Mouse (Mus musculus): Measurements from ENCODE around the gene Zfp334. TPM values are rescaled to one million over a fixed set of nuclear protein-coding genes. Genes with fewer than 3 reads are reported as not detected.

Zfp334 gene
- polyA plus RNA-seq (2017; shearing (Covaris generic)), result not detected

DNA sequence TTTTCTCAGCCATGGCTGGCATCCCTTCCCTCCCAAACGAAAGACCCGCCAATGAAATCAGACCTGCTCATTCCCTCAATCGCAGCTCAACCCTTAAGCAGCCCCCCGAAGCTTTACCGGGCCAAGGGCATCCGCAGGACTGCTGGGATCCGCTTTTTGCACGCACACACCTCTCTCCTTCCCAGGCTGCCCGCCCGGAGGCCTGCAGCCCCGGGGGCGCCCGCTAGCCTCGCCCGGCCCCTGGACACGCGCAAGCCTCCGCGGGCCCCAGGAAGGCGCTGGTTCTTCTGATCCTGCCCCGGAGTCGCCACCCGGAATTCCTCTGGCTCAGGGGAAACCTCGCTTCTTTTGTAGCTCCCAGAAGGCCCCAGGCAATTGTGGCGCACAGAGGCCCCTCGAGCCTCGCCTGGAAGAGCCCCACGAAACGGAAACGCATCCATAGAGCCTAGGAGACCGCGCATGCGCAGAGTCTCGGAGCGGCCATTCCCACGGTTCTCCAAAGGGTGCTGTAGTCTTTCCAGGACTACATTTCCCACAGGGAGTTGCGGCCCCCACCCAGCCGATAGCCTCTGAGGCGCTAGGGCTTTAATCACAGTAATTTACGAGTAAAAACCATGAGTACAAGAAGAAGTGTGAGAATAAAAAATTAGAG is at the start of gene Zfp334:
Gene Zfp334, minus strand, starts transcription at position 416 of the 652 bp plus-strand sequence.

DNA sequence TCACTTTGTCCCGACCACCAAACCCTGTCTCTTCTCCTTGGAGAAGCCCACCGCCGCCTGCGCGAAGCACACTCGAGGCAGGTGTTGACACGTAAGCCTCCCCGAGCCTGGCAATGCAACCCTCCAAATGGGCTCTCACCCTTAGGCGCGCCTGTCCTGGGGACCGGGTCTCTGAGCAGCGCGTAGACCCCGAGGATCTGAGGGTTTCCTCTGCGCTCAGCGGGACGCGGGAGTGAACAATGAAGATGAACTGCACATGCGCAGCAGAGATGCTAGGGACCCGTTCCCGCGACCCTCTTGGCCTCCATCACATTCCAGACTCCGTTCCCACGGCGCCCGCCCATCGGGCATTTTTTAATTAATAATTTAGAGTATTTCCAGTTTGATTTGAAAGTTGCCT is 19.6 kb downstream of the Zfp334 start, which contains the start of gene Zfp663:
Gene Zfp663, minus strand, starts transcription at position 234 of the 400 bp plus-strand sequence.

DNA sequence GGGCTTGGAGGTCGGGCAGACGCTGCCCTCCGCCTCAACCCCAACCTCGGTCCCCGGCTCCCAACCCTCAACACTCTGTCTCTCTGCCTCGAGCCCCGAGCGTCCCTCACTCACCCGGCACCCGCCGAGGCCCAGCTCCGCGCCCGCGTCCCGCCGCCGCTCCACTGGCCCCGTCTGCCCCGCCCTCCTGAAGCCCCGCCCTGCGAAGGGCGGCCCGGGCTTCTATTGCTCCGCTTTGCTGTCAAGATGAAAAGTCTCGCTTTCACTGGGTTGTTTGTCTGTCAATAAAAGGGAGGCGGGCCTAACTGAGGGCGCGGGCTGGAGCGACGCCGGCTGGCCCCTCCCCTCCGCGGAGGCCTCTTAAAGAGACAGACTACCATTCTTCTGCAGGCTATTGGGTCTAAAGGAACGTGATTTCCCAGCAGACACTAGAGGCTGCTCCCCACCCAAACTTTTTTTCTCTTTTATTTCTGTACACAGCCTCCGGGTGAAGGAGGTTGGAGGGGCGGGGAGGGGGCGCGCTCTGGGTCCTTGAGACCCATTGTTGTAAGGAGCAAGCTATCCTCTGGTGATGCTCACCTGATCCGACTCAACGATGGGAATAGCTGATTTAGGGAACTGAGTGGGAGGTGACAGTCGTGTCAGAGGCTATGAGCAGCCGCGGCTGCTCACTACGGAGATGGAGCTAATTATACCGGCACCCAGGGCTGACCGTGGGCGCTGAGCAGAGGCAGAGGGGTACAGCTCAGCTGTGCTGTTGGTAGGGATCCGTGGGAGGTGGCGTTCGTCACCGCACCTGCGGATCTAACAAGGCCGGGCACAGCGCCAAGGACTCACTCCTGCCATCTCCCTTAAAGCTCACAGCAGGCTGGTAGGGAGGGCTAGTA is 61.5 kb downstream of the Zfp334 start, which contains the start of gene Elmo2:
Gene Elmo2, minus strand, starts transcription at position 176 of the 887 bp plus-strand sequence.

Other genes starting within 250 kb of the Zfp334 start
- gene Cdh22, start 153.4 kb downstream of the Zfp334 start, polyA plus RNA-seq (2017; shearing (Covaris generic)), result not detected
- 78.7 TPM for gene Slc35c2, start 100.4 kb downstream of the Zfp334 start, polyA plus RNA-seq (2017; shearing (Covaris generic))
- 54.3 TPM for gene Elmo2, start 61.8 kb downstream of the Zfp334 start, polyA plus RNA-seq (2017; shearing (Covaris generic))
- gene Zfp663, start 19.5 kb downstream of the Zfp334 start, polyA plus RNA-seq (2017; shearing (Covaris generic)), result not detected
- not detected for gene Ocstamp, start 12.1 kb upstream of the Zfp334 start, polyA plus RNA-seq (2017; shearing (Covaris generic))
- gene Slc13a3, start 85.0 kb upstream of the Zfp334 start, polyA plus RNA-seq (2017; shearing (Covaris generic)), result 0.25 TPM
- 4.0 TPM for gene Trp53rka, start 105.1 kb upstream of the Zfp334 start, polyA plus RNA-seq (2017; shearing (Covaris generic))
- not detected for gene Slc2a10, start 115.5 kb upstream of the Zfp334 start, polyA plus RNA-seq (2017; shearing (Covaris generic))
- 23.0 TPM for gene Eya2, start 206.8 kb upstream of the Zfp334 start, polyA plus RNA-seq (2017; shearing (Covaris generic))